Mouse (Mus musculus) erythroid progenitor cell, adult 5-6 weeks (primary cell): ENCODE measurements around the gene Sdhaf3. TPM values are rescaled to one million over a fixed set of nuclear protein-coding genes. Genes with fewer than 3 reads are reported as not detected.
"Not testable (repeated sequence)": the region's sequence is repeated elsewhere in the genome, so short reads cannot be mapped to it uniquely, and the experiment has no call there.

Experiments used
- ATAC-seq: replicated peaks from 2 replicates; pipeline ENCODE4 v1.8.0; 2016; ENCODE audit warnings: moderate number of reproducible peaks, mild to moderate bottlenecking, moderate TSS enrichment, inconsistent platforms; ENCODE audit not compliant: poor library complexity, low FRiP score, severe bottlenecking
- total RNA-seq, 2 experiments: library from RNA; stranded (forward) in 1 of 2; stranded (reverse) in 1 of 2; fragments of 150-400 nt in 1 of 2; fragments of 186-747, 209-891 nt in 1 of 2; gene quantifications; 2 replicates each; pipeline versions ENCODE4 v1.2.3 to v1.2.4; 2015 to 2017; ENCODE audit warnings: low replicate concordance in 2 of 2

The Sdhaf3 gene
- total RNA-seq (2015; ENCODE audit: low replicate concordance) (0.72 and 0.84 TPM in 2 replicates), total RNA-seq (2017; ENCODE audit: low replicate concordance) (0.39 and 0.68 TPM in 2 replicates)

DNA sequence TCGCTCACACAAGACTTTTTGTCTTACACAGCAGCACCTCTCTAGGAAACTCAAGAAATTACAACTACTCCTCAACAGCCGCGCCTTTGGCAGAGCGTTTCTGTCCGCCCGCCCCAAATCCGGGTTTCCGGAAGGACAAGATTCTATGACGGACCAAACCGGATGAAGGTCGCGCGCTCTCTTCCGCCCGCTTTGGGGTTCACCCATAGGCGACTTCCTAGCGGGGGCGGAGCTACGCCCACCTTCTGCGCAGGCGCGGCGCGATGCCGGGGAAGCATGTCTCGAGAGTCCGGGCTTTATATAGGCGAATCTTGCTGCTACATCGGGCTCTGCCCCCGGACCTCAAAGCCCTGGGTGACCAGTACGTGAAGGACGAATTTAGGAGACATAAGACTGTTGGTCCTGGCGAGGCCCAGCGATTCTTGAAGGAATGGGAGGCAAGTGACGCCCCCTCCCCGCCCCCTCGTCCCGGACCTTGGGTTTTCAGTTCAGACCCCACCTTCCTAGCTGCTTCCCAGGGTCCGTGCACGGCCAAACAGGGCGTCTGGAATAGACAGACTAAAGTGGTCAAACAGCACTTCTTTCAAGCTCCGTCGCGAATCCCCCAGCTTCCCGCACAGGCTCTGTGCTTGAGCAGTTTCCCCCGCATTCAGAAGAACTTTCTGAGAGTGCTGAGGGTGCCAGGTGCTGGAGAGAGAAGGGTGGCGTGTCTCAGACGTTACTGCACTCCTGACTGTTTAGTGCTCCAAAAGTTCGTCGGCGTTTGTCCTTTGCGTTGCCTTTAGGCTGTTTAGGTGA is at the start of gene Sdhaf3:
TSS of gene Sdhaf3 (plus strand) at position 241 of the 798 bp plus-strand sequence.
- peak; percentile 97 for ATAC-seq

DNA sequence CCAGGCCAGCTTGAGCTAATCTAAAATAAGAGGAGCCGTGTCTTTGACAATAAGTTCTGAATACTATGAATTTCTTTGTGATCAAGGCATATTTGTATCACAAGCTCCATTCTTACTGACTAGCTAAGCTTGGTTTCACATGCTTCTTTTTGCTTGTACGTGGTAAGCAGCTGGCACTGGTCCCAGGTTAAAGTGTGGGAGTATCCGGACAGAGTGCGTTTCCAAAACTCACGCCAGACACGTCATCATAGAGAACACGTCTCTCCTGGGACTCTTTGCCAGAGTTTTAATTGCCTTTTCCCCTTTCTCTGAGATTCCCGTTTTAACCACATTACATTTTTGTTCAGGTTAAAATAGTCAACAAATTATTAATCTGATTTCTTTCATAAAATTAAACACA is 46.2 kb upstream of the Sdhaf3 start:
- ATAC-seq: no peak

DNA sequence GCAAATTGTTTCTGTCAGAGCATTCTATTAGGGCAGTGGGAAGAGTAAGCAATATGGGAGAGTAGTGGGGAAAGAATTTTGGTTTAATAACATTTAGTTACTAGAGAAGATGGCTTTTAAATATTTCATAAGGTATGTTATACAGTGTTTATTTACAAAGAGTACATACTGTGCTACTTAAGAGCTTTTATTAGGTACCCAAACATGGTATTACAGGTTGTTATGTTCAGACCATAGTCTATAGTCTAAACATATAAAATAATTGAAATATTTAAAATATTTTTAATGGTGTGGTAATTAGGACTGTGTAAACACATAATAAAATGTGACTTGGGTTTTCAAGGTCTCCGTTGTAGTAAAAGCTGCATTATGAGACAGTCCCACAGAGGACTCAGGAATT is 41.5 kb upstream of the Sdhaf3 start:
- ATAC-seq: no peak

DNA sequence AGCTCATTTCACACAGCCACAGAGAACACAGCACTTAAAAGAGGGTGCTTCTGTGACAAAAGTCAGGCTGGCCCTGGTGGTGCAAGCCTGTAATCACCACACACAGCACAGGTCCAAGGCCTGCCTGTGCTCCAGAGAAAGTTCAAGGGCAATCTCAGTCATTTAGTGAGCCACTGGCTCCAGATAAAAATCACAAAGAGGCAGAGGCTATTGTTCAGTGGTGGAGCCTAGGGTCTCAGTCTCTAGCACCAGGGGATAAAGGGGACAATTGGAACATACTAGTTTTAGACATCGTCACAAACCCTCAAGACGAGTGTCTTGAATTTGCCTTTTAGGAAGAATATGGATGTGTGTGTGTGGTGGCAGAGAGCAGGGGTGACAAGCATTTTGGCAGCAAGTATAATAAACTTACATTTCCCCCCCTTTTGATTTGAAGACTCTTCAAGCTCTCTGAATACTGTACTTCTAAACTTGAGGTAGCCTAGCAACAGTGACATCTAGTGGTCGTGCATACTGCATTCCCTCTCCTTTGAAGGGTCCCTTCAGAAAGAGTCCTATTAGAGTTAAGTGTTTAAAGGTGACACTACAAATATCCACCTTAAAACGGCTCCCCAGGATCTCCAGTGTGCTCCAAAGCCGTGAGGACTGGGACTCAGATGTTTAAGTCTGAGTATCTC is 40.8 kb upstream of the Sdhaf3 start:
- no peak for ATAC-seq

DNA sequence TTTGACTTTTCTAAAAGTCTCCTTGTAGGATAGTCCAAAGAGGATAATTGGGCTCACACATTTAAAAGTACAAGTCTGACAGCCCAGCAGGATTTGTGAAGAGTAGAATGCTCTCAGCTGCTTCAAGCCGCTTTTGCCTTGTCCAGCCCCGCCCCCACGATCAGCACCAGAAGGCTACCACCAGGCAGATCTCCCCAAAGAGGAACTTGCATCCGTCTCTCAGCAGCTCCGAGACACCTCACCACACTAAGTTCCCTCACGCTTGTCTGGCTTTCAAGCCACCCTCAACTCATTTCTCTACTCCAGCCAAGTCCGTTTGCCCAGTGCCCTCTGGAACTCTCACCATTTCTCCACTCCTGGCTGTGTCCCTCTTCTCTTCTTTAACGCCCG is 40.3 kb upstream of the Sdhaf3 start:
- ATAC-seq: no peak

DNA sequence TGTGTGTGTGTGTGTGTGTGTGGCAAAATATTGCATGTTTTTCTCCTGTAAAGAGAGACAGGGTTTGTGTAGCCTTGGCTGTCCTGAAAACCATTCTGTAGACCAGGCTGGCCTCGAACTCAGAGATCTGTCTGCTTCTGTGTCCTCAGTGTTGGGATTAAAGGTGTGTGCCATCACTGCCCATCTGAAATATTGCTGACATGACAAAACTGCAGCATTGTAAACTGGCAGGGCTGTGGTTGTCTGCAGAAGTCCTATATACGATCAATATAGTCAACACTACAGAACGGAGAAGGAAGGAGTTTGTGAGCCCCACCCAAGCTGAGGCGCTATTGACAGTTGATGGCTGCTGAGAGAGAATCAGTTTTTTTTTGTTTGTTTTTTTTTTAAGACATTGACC is 38.5 kb upstream of the Sdhaf3 start:
- no peak for ATAC-seq

DNA sequence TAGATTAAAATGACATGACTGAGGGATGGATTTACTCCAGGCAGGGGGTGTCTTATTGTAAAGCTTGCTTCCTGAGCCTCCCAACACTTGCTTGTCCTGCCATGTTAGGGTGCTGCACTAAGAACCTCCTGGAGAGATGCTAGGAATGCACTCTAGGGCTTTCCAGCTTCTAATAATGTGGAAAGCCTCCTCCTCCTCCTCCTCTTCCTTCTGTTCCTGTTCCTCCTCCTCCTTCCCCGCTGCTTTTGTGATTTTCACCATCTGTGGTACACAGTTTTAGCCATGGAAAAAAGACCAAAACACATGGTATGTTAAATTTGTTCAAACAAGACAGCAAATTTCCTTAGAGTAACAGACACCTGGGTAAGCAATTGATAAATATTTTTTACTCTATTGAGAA is 30.5 kb upstream of the Sdhaf3 start:
- ATAC-seq: no peak

DNA sequence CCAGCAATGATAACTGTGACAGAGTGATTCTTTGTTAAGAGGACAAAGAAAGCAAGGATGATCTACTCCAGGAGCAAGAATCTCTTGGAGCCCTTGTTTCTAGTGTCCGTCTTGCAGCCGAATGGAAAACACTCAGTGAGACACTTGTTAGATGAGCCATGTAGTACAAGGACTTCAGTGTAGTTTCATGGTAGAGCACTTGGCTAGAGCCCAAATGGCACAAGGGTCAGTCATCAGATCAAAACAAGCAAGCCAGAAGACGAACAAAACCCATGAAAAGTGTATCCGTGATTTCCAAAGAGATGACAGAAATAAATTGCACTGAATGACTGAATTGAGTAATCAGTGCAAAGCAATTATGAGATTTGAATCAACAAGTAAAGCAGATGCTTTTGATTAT is 25.0 kb upstream of the Sdhaf3 start:
- ATAC-seq: no peak

DNA sequence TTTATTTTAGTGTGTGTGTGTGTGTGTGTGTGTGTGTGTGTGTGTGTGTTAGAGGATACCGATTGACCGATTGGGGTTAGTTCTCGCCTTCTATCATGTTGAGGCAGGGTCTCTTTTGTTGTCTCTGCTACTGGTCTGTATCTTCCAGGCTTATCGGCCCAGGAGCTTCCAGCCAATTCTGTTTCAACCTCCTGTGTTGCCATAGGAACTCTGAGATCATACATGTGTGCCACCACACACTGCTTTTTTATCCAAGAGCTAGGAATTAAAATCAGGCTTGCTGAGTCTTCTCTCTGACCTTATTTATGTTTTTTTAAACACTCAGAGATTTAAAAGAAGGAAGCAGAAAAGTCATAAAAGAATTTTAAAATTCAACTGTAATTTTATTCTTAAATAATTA is 24.3 kb upstream of the Sdhaf3 start:
- no peak for ATAC-seq

DNA sequence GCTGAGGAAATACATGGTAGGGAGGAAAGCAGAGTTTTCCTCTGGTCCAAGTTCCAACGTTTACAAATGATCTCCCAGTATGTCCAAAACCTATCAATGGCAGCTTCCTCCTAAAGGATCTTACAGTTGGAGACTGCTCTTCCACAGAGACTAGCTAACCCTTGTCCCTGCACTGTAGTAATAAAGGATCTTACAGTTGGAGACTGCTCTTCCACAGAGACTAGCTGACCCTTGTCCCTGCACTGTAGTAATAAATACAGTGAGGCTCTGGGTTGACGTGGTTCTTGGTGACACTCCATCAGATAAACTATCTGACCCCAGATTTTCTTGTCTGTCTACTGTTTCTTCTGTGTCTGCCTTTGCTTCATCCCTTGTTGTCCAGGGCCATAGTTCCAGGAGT is 15.0 kb upstream of the Sdhaf3 start:
- no peak for ATAC-seq

DNA sequence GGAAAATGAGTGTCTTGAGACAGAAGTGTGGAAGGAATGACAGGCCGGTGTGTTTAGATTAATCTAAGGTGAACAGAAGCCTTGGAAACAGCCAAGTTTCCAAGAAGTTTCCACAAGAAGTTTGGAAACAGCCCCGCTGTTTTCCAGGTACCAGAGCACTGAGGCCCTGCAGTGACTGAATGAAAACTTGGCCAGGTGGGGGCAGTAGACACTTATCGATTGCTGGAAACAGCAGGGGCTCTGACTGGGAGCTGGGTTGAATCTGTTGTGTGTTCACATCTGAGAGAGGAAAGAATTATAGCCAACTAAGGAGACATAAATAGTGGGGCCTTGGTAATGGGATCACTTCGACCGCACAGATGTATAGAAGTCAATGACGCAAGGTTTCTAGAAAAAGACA is 13.0 kb upstream of the Sdhaf3 start:
- ATAC-seq: no peak

DNA sequence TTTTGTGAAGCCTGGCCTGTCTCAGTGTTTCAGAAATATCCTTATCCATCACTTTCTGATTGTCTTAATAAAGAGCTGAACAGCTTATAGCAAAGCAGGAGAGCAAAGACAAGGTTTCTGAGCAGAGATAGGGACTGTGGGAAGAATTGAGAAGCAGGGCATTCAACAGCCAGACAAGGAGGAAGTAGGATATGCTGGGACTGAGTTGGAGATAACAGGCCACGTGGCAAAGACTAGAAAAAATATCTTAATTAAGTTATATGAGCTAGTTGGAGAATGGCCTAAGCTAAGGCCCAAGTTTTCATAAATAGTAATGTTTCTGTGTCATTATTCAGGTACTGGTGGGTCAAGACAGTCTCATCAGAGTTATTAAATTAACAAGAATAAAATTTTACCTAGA is 8.2 kb upstream of the Sdhaf3 start:
- ATAC-seq: no peak

DNA sequence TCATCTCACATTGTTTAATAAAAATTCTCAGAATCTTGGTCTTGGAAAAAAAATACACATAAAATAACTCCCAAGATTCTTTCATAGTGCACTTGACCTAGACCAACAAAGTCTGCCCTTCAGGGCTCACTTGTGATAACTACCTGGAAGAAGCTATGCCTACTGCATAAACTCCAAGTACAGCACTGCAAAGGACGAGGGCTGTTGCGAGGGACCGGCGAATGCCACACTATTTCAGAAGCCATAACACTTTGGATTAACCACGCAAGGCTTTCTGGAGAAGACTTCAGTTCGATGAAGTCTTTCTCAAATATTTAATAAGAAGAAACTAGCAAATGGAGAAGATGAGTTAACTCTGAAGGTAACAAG is 425 bp upstream of the Sdhaf3 start:
- peak; percentile 31; the same call in 1 of the 2 replicates for ATAC-seq

DNA sequence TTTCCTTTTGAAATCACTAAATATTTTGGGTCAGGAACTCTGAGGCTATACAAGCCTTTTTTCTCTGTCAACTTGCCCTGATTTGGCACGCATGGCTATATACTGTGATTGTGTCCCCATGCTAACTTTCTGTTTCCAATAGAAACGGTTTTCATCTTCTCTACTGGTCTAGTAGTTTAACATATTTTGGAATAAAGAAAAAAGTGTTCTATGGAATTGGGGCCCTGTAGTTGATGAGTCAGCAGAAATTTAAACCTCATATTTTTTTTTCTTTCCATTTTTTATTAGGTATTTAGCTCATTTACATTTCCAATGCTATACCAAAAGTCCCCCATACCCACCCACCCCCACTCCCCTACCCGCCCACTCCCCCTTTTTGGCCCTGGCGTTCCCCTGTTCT is 3.4 kb downstream of the Sdhaf3 start:
- ATAC-seq: not testable (repeated sequence)

DNA sequence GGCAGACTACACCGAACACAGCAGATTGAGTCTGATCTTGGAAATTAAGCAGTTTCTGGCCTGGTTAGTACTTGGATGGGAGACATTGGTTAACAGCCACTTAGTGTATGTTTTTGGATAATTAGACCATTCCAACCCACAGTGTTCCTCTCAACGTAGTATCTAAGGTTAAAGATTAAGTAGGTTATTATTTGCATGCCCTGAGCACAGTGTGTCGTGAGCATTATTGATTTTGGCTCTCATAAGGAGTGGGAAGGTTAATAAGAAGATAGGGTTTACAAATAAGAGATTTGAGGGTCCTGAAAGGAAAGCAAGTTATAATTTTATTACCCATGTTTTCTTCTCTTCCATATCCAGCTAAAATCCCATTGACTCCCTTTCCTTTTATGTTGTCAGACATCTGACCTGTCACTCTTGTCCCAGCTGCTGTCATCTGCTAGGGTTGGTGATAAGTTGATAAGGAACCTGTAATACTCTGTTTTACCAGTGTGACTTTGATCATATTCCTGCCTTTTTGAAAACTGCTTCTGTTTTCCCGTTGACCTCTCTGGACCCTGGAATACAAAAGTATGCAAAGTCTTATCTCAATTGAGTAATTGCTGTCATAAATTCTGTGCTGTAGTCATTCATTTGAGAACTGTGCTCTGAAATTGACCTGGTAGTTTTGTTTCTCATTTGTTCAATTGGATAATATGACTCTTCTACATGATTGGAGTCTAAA is 41.6 kb downstream of the Sdhaf3 start:
- ATAC-seq: no peak

DNA sequence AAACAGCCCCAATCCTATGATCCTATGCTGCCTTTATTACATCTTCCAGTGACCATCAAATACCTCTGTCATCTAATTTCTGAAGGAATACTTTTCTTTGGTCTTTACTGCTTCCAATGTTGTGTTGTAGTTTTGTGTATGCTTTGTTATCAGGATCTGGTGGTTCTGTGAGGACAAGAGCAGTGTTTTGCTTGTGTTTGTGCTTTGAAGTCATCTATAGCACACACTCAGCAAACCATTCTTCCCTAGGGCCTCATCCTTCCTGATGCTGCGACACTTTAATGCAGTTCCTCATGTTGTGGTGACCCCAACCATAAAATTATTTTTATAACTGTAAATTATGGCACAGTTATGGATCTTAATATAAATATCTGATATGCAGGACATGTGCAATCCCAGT is 42.2 kb downstream of the Sdhaf3 start:
- no peak for ATAC-seq

DNA sequence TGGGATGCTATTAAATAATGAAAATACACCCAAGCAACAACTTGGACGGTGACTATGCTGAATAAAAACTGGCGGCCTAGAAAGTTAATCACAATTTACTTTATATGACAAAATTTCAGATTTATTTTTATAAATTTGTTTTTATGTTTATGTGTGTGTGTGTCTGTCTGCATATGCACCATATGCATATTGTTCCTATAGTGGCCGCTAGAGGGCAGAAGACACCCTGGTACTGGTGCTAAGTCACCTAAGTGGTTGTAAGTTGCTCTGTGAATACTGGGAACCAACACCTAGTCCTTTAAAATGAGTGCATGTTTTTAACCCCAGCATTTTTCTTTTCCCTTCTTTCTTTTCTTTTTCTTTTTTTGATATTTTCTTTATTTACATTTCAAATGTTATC is 43.2 kb downstream of the Sdhaf3 start:
- no peak for ATAC-seq

DNA sequence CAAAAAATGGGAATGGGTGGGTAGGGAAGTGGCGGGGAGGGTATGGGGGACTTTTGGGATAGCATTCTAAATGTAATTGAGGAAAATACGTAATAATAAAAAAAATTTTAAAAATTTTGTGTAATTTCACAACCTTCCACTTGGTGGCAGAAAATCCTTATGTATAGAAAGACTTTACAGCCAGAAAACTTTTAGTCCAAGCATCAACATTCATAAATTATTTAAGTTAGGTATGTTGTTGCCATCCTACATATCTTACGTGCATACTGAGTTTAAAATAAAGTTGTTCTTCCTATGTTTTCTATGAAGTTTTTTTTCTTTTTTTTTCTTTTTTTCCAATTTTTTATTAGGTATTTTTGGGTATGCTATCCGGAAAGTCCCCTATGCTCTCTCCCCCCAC is 47.3 kb downstream of the Sdhaf3 start:
- no peak for ATAC-seq

DNA sequence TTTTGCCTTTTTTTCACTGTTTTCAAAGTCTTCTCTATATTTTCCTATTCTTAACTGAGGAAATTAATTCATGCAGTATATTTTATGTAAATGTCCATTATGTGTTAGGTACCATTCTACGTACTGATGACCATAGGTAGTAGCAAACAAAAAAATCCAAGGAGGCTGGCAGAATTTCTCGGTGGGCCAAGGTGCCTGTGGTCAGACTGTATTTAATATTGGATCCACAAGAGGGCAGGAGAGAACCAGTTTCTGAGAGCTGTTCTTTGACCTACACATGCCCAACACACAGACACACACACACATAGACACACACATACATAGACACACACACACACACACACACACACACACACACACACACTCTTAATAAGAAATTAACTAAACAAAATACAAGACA is 48.2 kb downstream of the Sdhaf3 start:
- no peak for ATAC-seq

DNA sequence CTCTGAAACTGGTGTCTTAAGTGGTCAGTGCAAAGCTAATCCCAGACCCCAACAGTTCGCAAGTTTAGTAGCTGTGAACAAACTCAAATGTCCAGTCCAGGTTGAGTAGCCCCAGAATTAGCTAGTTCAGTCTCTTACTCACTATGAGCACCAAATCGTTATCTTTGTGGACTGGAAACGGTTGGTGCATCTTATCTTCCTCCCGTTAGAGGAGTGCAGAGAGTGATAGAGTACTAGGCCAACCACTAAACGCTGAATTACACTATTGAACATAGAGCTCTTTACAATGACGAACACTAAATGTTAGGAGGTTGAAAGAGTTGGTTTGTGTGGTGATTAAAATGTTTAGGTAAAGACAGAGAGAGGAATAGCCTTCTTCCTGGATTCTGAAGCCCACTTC is 82.3 kb downstream of the Sdhaf3 start:
- ATAC-seq: no peak

DNA sequence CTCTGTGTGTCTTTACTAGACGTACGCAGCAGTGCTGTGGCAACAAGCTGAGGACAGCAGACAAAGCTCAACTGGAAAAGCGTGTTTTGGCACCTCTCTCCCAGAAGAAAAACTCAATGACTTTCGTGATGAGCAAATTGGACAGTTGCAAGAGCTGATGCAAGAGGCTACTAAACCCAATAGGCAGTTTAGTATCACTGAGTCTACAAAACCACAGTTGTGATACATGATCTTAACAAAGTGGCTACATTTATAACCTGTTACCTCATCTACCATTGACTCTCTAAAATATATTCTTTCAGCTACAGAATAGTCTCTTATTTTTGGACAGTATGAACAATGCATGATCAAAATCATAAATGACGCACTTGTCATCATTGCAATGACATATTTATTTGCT is 83.0 kb downstream of the Sdhaf3 start:
- ATAC-seq: no peak
